Mouse (Mus musculus) Patski (cell line): ENCODE measurements around the gene Fbxo28. TPM values are rescaled to one million over a fixed set of nuclear protein-coding genes. Genes with fewer than 3 reads are reported as not detected.

ENCODE experiments used
- ATAC-seq: fragments of 100-300 bp; one replicate; pipeline ENCODE4 v1.8.0; 2021
- CTCF ChIA-PET: fragments of 350-600 bp; sonication (Branson Sonifier 250); formaldehyde crosslinking; loops from one replicate; lab custom pipeline; 2022; ENCODE audit warnings: inconsistent platforms; lab: Charles Lee
- POLR2A ChIA-PET: fragments of 350-600 bp; sonication (Branson Sonifier 250); formaldehyde crosslinking; loops from one replicate; lab custom pipeline; 2022; ENCODE audit warnings: antibody characterized with exemption, inconsistent platforms; lab: Charles Lee
- DNase-seq: peaks from one replicate; pipeline ENCODE4 v3.0.0-alpha.2; 2011; ENCODE audit warnings: low read depth, low spot score
- H3K27me3 ChIP-seq: fragments of 371-371 bp; one replicate; pipeline ENCODE4 v1.5.1; 2021
- CTCF ChIP-seq: fragments of 100-300 bp; IDR thresholded peaks from one replicate; pipeline ENCODE4 v1.5.1; 2021
- in situ Hi-C: fragments of 300-500 bp; cut with MboI; formaldehyde crosslinking; loops from 3 replicates; pipeline ENCODE4 v1.11.1; 2018; ENCODE audit warnings: low pct_unique_long_range_greater_than_20kb, mixed read lengths
- polyA plus RNA-seq: library from polyadenylated mRNA; unstranded; gene quantifications from one replicate; pipeline ENCODE4 v1.2.3, GENCODE M21; 2021

Fbxo28 gene
- polyA plus RNA-seq, 1 experiment from 2014 or later: 34.7 TPM

GRCm38 (mm10) chr1:182323139-182323538 lies 18.3 kb downstream of the Fbxo28 start:
- in situ Hi-C loops: no loop called here
- DNase-seq (no peak), ATAC-seq (no peak)
- H3K27me3 ChIP-seq: no peaks in the 10 kb centered on the region
- ChIA-PET CTCF (interaction anchor here (0.8 to 2.3 kb wide), 2 partner anchors 9 to 10 kb away, joined by 3 to 7 read pairs; no protein-coding TSS in a partner anchor), POLR2A (no interaction called here)
- TF ChIP-seq CTCF: no peak

- H3K27me3 ChIP-seq: no peaks in the 10 kb centered on the region
- no peak for TF ChIP-seq CTCF
- in situ Hi-C loops: no loop called here
- ATAC-seq (no peak), DNase-seq (no peak)
- ChIA-PET POLR2A (no interaction called here), CTCF (interaction anchor here (0.9 to 1.6 kb wide), 3 partner anchors 10 to 174 kb away, joined by 3 to 7 read pairs (median 3); no protein-coding TSS in a partner anchor)
Measured at GRCm38 (mm10) chr1:182314201-182314600, 27.2 kb downstream of the Fbxo28 start.

GRCm38 (mm10) chr1:182313181-182313580 lies 28.2 kb downstream of the Fbxo28 start:
- CTCF ChIA-PET: interaction anchor here (1.4 to 1.6 kb wide), 2 partner anchors 11 to 30 kb away, joined by 3 to 7 read pairs; no protein-coding TSS in a partner anchor
- POLR2A ChIA-PET: no interaction called here

GRCm38 (mm10) chr1:182311376-182311775 lies 30.1 kb downstream of the Fbxo28 start:
- in situ Hi-C loops: no loop called here
- ChIA-PET POLR2A (no interaction called here), CTCF (no interaction called here)
- H3K27me3 ChIP-seq: no peaks in the 10 kb centered on the region
- no peak for ATAC-seq
- peak; percentile 62 for TF ChIP-seq CTCF
- no peak for DNase-seq

More at GRCm38 (mm10) chr1:182313181-182313580, 28.2 kb downstream of the Fbxo28 start:
- in situ Hi-C loops: no loop called here
- no peaks in the 10 kb centered on the region for H3K27me3 ChIP-seq
- TF ChIP-seq CTCF: no peak
- DNase-seq (no peak), ATAC-seq (no peak)

- in situ Hi-C loops: no loop called here
- ATAC-seq: no peak
- DNase-seq: no peak
- H3K27me3 ChIP-seq: no peaks in the 10 kb centered on the region
- TF ChIP-seq CTCF: no peak
- POLR2A ChIA-PET: no interaction called here
- CTCF ChIA-PET: interaction anchor here (1.7 kb wide), 1 partner anchor 16 kb away, joined by 5 read pairs; no protein-coding TSS in a partner anchor
Measured at GRCm38 (mm10) chr1:182310316-182310715, 31.1 kb downstream of the Fbxo28 start.

- no peak for ATAC-seq
- DNase-seq: no peak
- H3K27me3 ChIP-seq: no peaks in the 10 kb centered on the region
- TF ChIP-seq CTCF: no peak
- in situ Hi-C loops: loop anchor here (10.0 kb wide), 1 partner anchor 155 kb away; no protein-coding TSS in a partner anchor
- ChIA-PET POLR2A (no interaction called here), CTCF (interaction anchor here (1.0 to 1.7 kb wide), 2 partner anchors 9 to 17 kb away, joined by 3 to 5 read pairs; no protein-coding TSS in a partner anchor)
Measured at GRCm38 (mm10) chr1:182309403-182309802, 32.0 kb downstream of the Fbxo28 start.

- no peaks in the 10 kb centered on the region for H3K27me3 ChIP-seq
- POLR2A ChIA-PET: no interaction called here
- CTCF ChIA-PET: no interaction called here
- in situ Hi-C loops: loop anchor here (10.0 kb wide), 1 partner anchor 148 kb away; no protein-coding TSS in a partner anchor
- ATAC-seq (no peak), DNase-seq (no peak)
- TF ChIP-seq CTCF: no peak
Measured at GRCm38 (mm10) chr1:182302916-182303315, 38.5 kb downstream of the Fbxo28 start.

- no peak for DNase-seq
- POLR2A ChIA-PET: no interaction called here
- in situ Hi-C loops: loop anchor here (10.0 kb wide), 1 partner anchor 148 kb away; no protein-coding TSS in a partner anchor
- no peak for ATAC-seq
- no peak for TF ChIP-seq CTCF
- CTCF ChIA-PET: no interaction called here
- no peaks in the 10 kb centered on the region for H3K27me3 ChIP-seq
Measured at GRCm38 (mm10) chr1:182302176-182302870, 39.1 kb downstream of the Fbxo28 start.

GRCm38 (mm10) chr1:182297821-182298220 lies 43.6 kb downstream of the Fbxo28 start:
- H3K27me3 ChIP-seq: no peaks in the 10 kb centered on the region
- TF ChIP-seq CTCF: no peak
- ChIA-PET CTCF (no interaction called here), POLR2A (interaction anchor here (0.6 kb wide), 1 partner anchor 45 kb away, joined by 4 read pairs; no protein-coding TSS in a partner anchor)
- ATAC-seq: no peak
- DNase-seq: no peak
- in situ Hi-C loops: no loop called here

GRCm38 (mm10) chr1:182297246-182297645 lies 44.2 kb downstream of the Fbxo28 start:
- DNase-seq: no peak
- H3K27me3 ChIP-seq: no peaks in the 10 kb centered on the region
- POLR2A ChIA-PET: no interaction called here
- in situ Hi-C loops: no loop called here
- no peak for TF ChIP-seq CTCF
- CTCF ChIA-PET: no interaction called here
- ATAC-seq: no peak

- ATAC-seq (no peak), DNase-seq (no peak)
- no peaks in the 10 kb centered on the region for H3K27me3 ChIP-seq
- TF ChIP-seq CTCF: no peak
- in situ Hi-C loops: no loop called here
- CTCF ChIA-PET: no interaction called here
- POLR2A ChIA-PET: no interaction called here
Measured at GRCm38 (mm10) chr1:182296816-182297215, 44.6 kb downstream of the Fbxo28 start.
